Mouse (Mus musculus) embryonic facial prominence, embryonic 13.5 days (tissue): ENCODE data around the gene Mtg1. TPM values are rescaled to one million over a fixed set of nuclear protein-coding genes. Genes with fewer than 3 reads are reported as not detected.
A peak's percentile ranks its signal among the peaks of the same experiment; 100 is the strongest.

ENCODE experiments used
- ATAC-seq: fragments of 200-750 bp; cut with Nextera tagmentation; 2 replicates; pipeline ENCODE4 v1.8.0; 2017; ENCODE audit warnings: low read depth; ENCODE audit not compliant: insufficient number of reproducible peaks, insufficient read depth, low FRiP score, low TSS enrichment
- H3K27ac ChIP-seq: fragments of 300-500 bp; sonication (generic); 2 replicates; pipeline ENCODE4 v1.5.1; 2015; ENCODE audit warnings: moderate library complexity, mild to moderate bottlenecking, inconsistent platforms
- H3K27me3 ChIP-seq: fragments of 300-500 bp; sonication (generic); 2 replicates; pipeline ENCODE4 v1.6.1; 2015; ENCODE audit warnings: mild to moderate bottlenecking, inconsistent platforms
- H3K36me3 ChIP-seq: fragments of 300-500 bp; sonication (generic); 2 replicates; pipeline ENCODE4 v1.6.1; 2015; ENCODE audit warnings: mild to moderate bottlenecking, inconsistent platforms
- H3K4me1 ChIP-seq: fragments of 300-500 bp; sonication (generic); 2 replicates; pipeline ENCODE4 v1.6.1; 2015; ENCODE audit warnings: inconsistent platforms
- H3K4me2 ChIP-seq: fragments of 300-500 bp; sonication (generic); 2 replicates; pipeline ENCODE4 v1.6.1; 2015; ENCODE audit warnings: moderate library complexity, mild to moderate bottlenecking, inconsistent platforms
- H3K4me3 ChIP-seq: fragments of 300-500 bp; sonication (generic); 2 replicates; pipeline ENCODE4 v1.5.1; 2015; ENCODE audit warnings: mild to moderate bottlenecking, inconsistent platforms
- H3K9ac ChIP-seq: fragments of 300-500 bp; sonication (generic); 2 replicates; pipeline ENCODE4 v1.6.1; 2015; ENCODE audit warnings: mild to moderate bottlenecking, inconsistent platforms
- H3K9me3 ChIP-seq: fragments of 300-500 bp; sonication (generic); 2 replicates; pipeline ENCODE4 v1.6.1; 2016; ENCODE audit warnings: inconsistent platforms
- WGBS: fragments of 180-500 bp; shearing (Covaris S2); methylation state at CpG from one replicate; pipeline ENCODE4 v1.1.7; 2015; ENCODE audit warnings: mixed read lengths; 5-methylcytosine and 5-hydroxymethylcytosine counted together
- polyA plus RNA-seq: library from polyadenylated mRNA; unstranded; fragments of >200 nt; fragmentation: Nextera tagmentation; extraction: Ambion mirVana; gene quantifications from 2 replicates; pipeline ENCODE4 v1.2.1, GENCODE M21; 2015

The Mtg1 gene
- polyA plus RNA-seq, 1 experiment from 2014 or later, result 24.2 TPM

- H3K36me3 ChIP-seq, result no peaks in the 10 kb centered on the region
- no peaks in the 10 kb centered on the region for H3K27me3 ChIP-seq
- no peak overlapping the region for H3K4me3 ChIP-seq
- no peak for ATAC-seq
- H3K27ac ChIP-seq, result no peak overlapping the region
- H3K4me1 ChIP-seq, result no peaks in the 10 kb centered on the region
- WGBS, result 90% methylated on average over 3 of the region's 3 CpGs
- H3K9me3 ChIP-seq, result no peaks in the 10 kb centered on the region
- H3K9ac ChIP-seq, result no peak overlapping the region
- H3K4me2 ChIP-seq, result no peak overlapping the region
These were observed 33.5 kb downstream of the Mtg1 start for GRCm38 (mm10) chr7:140170863-140171262.

- no peak within 1 kb of the TSS for H3K4me2 ChIP-seq
- H3K36me3 ChIP-seq, result no peaks in the 10 kb centered on the region
- H3K27me3 ChIP-seq, result no peaks in the 10 kb centered on the region
- no peaks in the 10 kb centered on the region for H3K9me3 ChIP-seq
- no peak for ATAC-seq
- H3K4me3 ChIP-seq, result no peak within 1 kb of the TSS
- WGBS, result 52% methylated on average over 1 of the region's 1 CpGs
- no peak within 1 kb of the TSS for H3K9ac ChIP-seq
- H3K27ac ChIP-seq, result no peak within 1 kb of the TSS
- H3K4me1 ChIP-seq, result no peaks in the 10 kb centered on the region
These were observed 35.6 kb downstream of the Mtg1 start, which contains the start of gene Olfr523 for GRCm38 (mm10) chr7:140172936-140173335. Gene Olfr523 (plus strand): TSS chr7:140173217.

GRCm38 (mm10) chr7:140179176-140179575, 41.8 kb downstream of the Mtg1 start:
- H3K4me1 ChIP-seq, result no peaks in the 10 kb centered on the region
- WGBS, result 93% methylated on average over 2 of the region's 2 CpGs
- H3K9ac ChIP-seq, result no peak overlapping the region
- H3K27ac ChIP-seq, result no peak overlapping the region
- no peaks in the 10 kb centered on the region for H3K36me3 ChIP-seq
- H3K4me2 ChIP-seq, result no peak overlapping the region
- ATAC-seq, result no peak
- no peaks in the 10 kb centered on the region for H3K27me3 ChIP-seq
- H3K9me3 ChIP-seq, result no peaks in the 10 kb centered on the region
- no peak overlapping the region for H3K4me3 ChIP-seq

- H3K36me3 ChIP-seq, result no peaks in the 10 kb centered on the region
- H3K9me3 ChIP-seq, result no peaks in the 10 kb centered on the region
- H3K4me2 ChIP-seq, result no peak overlapping the region
- 82% methylated on average over 2 of the region's 2 CpGs for WGBS
- H3K27ac ChIP-seq, result no peak overlapping the region
- H3K4me3 ChIP-seq, result no peak overlapping the region
- H3K9ac ChIP-seq, result no peak overlapping the region
- no peak for ATAC-seq
- no peaks in the 10 kb centered on the region for H3K27me3 ChIP-seq
- H3K4me1 ChIP-seq, result no peaks in the 10 kb centered on the region
These were observed 43.3 kb downstream of the Mtg1 start for GRCm38 (mm10) chr7:140180692-140181091.

GRCm38 (mm10) chr7:140184206-140184605, 46.8 kb downstream of the Mtg1 start:
- Histone ChIP-seq H3K27me3 (no peaks in the 10 kb centered on the region), H3K4me3 (no peak overlapping the region), H3K27ac (no peak overlapping the region), H3K9ac (no peak overlapping the region), H3K4me1 (no peaks in the 10 kb centered on the region), H3K36me3 (no peaks in the 10 kb centered on the region), H3K4me2 (no peak overlapping the region), H3K9me3 (no peaks in the 10 kb centered on the region)
- WGBS, result 88% methylated on average over 4 of the region's 4 CpGs
- ATAC-seq, result no peak

GRCm38 (mm10) chr7:140186646-140187620, 49.6 kb downstream of the Mtg1 start:
- no peaks in the 10 kb centered on the region for H3K4me1 ChIP-seq
- no peak overlapping the region for H3K4me2 ChIP-seq
- no peak overlapping the region for H3K27ac ChIP-seq
- H3K9ac ChIP-seq, result no peak overlapping the region
- no peaks in the 10 kb centered on the region for H3K9me3 ChIP-seq
- no peak overlapping the region for H3K4me3 ChIP-seq
- no peaks in the 10 kb centered on the region for H3K36me3 ChIP-seq
- WGBS, result 64% methylated on average over 18 of the region's 18 CpGs
- no peaks in the 10 kb centered on the region for H3K27me3 ChIP-seq
- ATAC-seq, result 0 out of 2 replicates have a peak, but pooled peaks have one; percentile 26

- 81% methylated on average over 7 of the region's 7 CpGs for WGBS
- Histone ChIP-seq H3K4me3 (no peak overlapping the region), H3K27ac (no peak overlapping the region), H3K4me2 (no peak overlapping the region), H3K4me1 (no peaks in the 10 kb centered on the region), H3K9me3 (no peaks in the 10 kb centered on the region), H3K9ac (no peak overlapping the region), H3K36me3 (no peaks in the 10 kb centered on the region), H3K27me3 (no peaks in the 10 kb centered on the region)
- no peak for ATAC-seq
These were observed 50.5 kb downstream of the Mtg1 start for GRCm38 (mm10) chr7:140187721-140188390.

GRCm38 (mm10) chr7:140188391-140189328, 51.3 kb downstream of the Mtg1 start:
- H3K27me3 ChIP-seq, result no peaks in the 10 kb centered on the region
- no peak for ATAC-seq
- H3K9me3 ChIP-seq, result no peaks in the 10 kb centered on the region
- H3K4me2 ChIP-seq, result no peak overlapping the region
- no peak overlapping the region for H3K27ac ChIP-seq
- H3K4me3 ChIP-seq, result no peak overlapping the region
- 53% methylated on average over 4 of the region's 4 CpGs for WGBS
- H3K4me1 ChIP-seq, result no peaks in the 10 kb centered on the region
- no peaks in the 10 kb centered on the region for H3K36me3 ChIP-seq
- no peak overlapping the region for H3K9ac ChIP-seq

GRCm38 (mm10) chr7:140190435-140190834, 53.1 kb downstream of the Mtg1 start:
- 81% methylated on average over 1 of the region's 1 CpGs for WGBS
- H3K4me3 ChIP-seq, result no peak overlapping the region
- H3K36me3 ChIP-seq, result no peaks in the 10 kb centered on the region
- H3K4me2 ChIP-seq, result no peak overlapping the region
- ATAC-seq, result no peak
- no peak overlapping the region for H3K27ac ChIP-seq
- H3K4me1 ChIP-seq, result no peaks in the 10 kb centered on the region
- H3K9me3 ChIP-seq, result no peaks in the 10 kb centered on the region
- no peaks in the 10 kb centered on the region for H3K27me3 ChIP-seq
- no peak overlapping the region for H3K9ac ChIP-seq

GRCm38 (mm10) chr7:140192445-140192844, 55.1 kb downstream of the Mtg1 start:
- no peaks in the 10 kb centered on the region for H3K9me3 ChIP-seq

GRCm38 (mm10) chr7:140192851-140193250, 55.5 kb downstream of the Mtg1 start:
- Histone ChIP-seq H3K27me3 (no peaks in the 10 kb centered on the region), H3K9me3 (no peaks in the 10 kb centered on the region), H3K4me1 (no peaks in the 10 kb centered on the region), H3K36me3 (no peaks in the 10 kb centered on the region), H3K27ac (no peak overlapping the region), H3K9ac (no peak overlapping the region), H3K4me2 (no peak overlapping the region), H3K4me3 (no peak overlapping the region)
- WGBS, result 79% methylated on average over 2 of the region's 2 CpGs
- ATAC-seq, result no peak

More at GRCm38 (mm10) chr7:140192445-140192844, 55.1 kb downstream of the Mtg1 start:
- H3K27me3 ChIP-seq, result no peaks in the 10 kb centered on the region
- H3K4me3 ChIP-seq, result no peak overlapping the region
- no peak overlapping the region for H3K4me2 ChIP-seq
- no peak overlapping the region for H3K27ac ChIP-seq
- no peaks in the 10 kb centered on the region for H3K4me1 ChIP-seq
- H3K9ac ChIP-seq, result no peak overlapping the region
- whole genome bisulfite sequencing, result 64% methylated on average over 2 of the region's 2 CpGs
- ATAC-seq, result no peak
- H3K36me3 ChIP-seq, result no peaks in the 10 kb centered on the region
